Mouse (Mus musculus) limb, embryonic 13.5 days (tissue): ENCODE data around the gene Uhrf1. TPM values are rescaled to one million over a fixed set of nuclear protein-coding genes. Genes with fewer than 3 reads are reported as not detected.

Experiments used
- ATAC-seq: fragments of 200-750 bp; cut with Nextera tagmentation; 2 replicates; pipeline ENCODE4 v1.8.0; 2017; ENCODE audit warnings: low read depth, moderate number of reproducible peaks, moderate TSS enrichment; ENCODE audit not compliant: low FRiP score
- H3K27ac ChIP-seq: fragments of 300-500 bp; sonication (generic); 2 replicates; pipeline ENCODE4 v1.5.1; 2015; ENCODE audit warnings: inconsistent platforms, mild to moderate bottlenecking, moderate library complexity
- H3K27me3 ChIP-seq: fragments of 300-500 bp; sonication (generic); 2 replicates; pipeline ENCODE4 v1.6.1; 2015; ENCODE audit warnings: mild to moderate bottlenecking, inconsistent platforms
- H3K36me3 ChIP-seq: fragments of 300-500 bp; sonication (generic); 2 replicates; pipeline ENCODE4 v1.6.1; 2015; ENCODE audit warnings: inconsistent platforms, mild to moderate bottlenecking, moderate library complexity
- H3K4me1 ChIP-seq: fragments of 300-500 bp; sonication (generic); 2 replicates; pipeline ENCODE4 v1.6.1; 2015; ENCODE audit warnings: inconsistent platforms
- H3K4me2 ChIP-seq: fragments of 300-500 bp; sonication (generic); replicated peaks from 2 replicates; pipeline ENCODE4 v1.6.1; 2015; ENCODE audit warnings: inconsistent platforms, mild to moderate bottlenecking, moderate library complexity
- H3K4me3 ChIP-seq: fragments of 300-500 bp; sonication (generic); 2 replicates; pipeline ENCODE4 v1.5.1; 2015; ENCODE audit warnings: moderate library complexity, mild to moderate bottlenecking, inconsistent platforms
- H3K9ac ChIP-seq: fragments of 300-500 bp; sonication (generic); 2 replicates; pipeline ENCODE4 v1.6.1; 2015; ENCODE audit warnings: mild to moderate bottlenecking, inconsistent platforms
- H3K9me3 ChIP-seq: fragments of 300-500 bp; sonication (generic); 2 replicates; pipeline ENCODE4 v1.6.1; 2016; ENCODE audit warnings: inconsistent platforms
- WGBS: fragments of 180-500 bp; shearing (Covaris S2); methylation state at CpG from one replicate; pipeline ENCODE4 v1.1.7; 2015; 5-methylcytosine and 5-hydroxymethylcytosine counted together
- polyA plus RNA-seq: library from polyadenylated mRNA; unstranded; fragments of >200 nt; fragmentation: Nextera tagmentation; extraction: Ambion mirVana; gene quantifications from 2 replicates; pipeline ENCODE4 v1.2.1, GENCODE M21; 2015

Gene Uhrf1
- polyA plus RNA-seq, 1 experiment from 2014 or later: 146 TPM

GRCm38 (mm10) chr17:56264020-56264419, 39.1 kb upstream of the Uhrf1 start:
- Histone ChIP-seq H3K4me2 (no peak overlapping the region), H3K27me3 (no peaks in the 10 kb centered on the region), H3K36me3 (peaks cover 51% of the 10 kb centered on the region), H3K4me3 (no peak overlapping the region), H3K9ac (no peak overlapping the region), H3K9me3 (no peaks in the 10 kb centered on the region), H3K27ac (no peak overlapping the region), H3K4me1 (peaks cover 24% of the 10 kb centered on the region)
- peak; percentile 66 for ATAC-seq
- WGBS: 19% methylated on average over 8 of the region's 8 CpGs

GRCm38 (mm10) chr17:56265011-56265410, 38.1 kb upstream of the Uhrf1 start:
- peaks cover 19% of the 10 kb centered on the region for H3K4me1 ChIP-seq
- WGBS: 88% methylated on average over 4 of the region's 4 CpGs
- no peak overlapping the region for H3K27ac ChIP-seq
- ATAC-seq: no peak
- H3K36me3 ChIP-seq: peaks cover 44% of the 10 kb centered on the region
- no peak overlapping the region for H3K4me2 ChIP-seq
- H3K4me3 ChIP-seq: no peak overlapping the region
- no peaks in the 10 kb centered on the region for H3K9me3 ChIP-seq
- H3K27me3 ChIP-seq: no peaks in the 10 kb centered on the region
- no peak overlapping the region for H3K9ac ChIP-seq

GRCm38 (mm10) chr17:56265869-56266268, 37.3 kb upstream of the Uhrf1 start:
- Histone ChIP-seq H3K4me3 (no peak overlapping the region), H3K9me3 (no peaks in the 10 kb centered on the region), H3K27ac (no peak overlapping the region), H3K4me2 (no peak overlapping the region), H3K4me1 (peaks cover 11% of the 10 kb centered on the region), H3K27me3 (no peaks in the 10 kb centered on the region), H3K36me3 (peaks cover 44% of the 10 kb centered on the region), H3K9ac (no peak overlapping the region)
- ATAC-seq: no peak
- 86% methylated on average over 3 of the region's 3 CpGs for WGBS

GRCm38 (mm10) chr17:56266271-56266670, 36.9 kb upstream of the Uhrf1 start:
- no peak overlapping the region for H3K4me3 ChIP-seq
- no peak for ATAC-seq
- no peaks in the 10 kb centered on the region for H3K27me3 ChIP-seq
- no peak overlapping the region for H3K27ac ChIP-seq
- no peak overlapping the region for H3K4me2 ChIP-seq
- H3K9ac ChIP-seq: no peak overlapping the region
- H3K9me3 ChIP-seq: no peaks in the 10 kb centered on the region
- peaks cover 8% of the 10 kb centered on the region for H3K4me1 ChIP-seq
- 64% methylated on average over 3 of the region's 3 CpGs for WGBS
- H3K36me3 ChIP-seq: peaks cover 44% of the 10 kb centered on the region

- peak overlapping the region; percentile 67 for H3K27ac ChIP-seq
- ATAC-seq: peak; percentile 87
- WGBS: 19% methylated on average over 12 of the region's 12 CpGs
These were observed 33.9 kb upstream of the Uhrf1 start for GRCm38 (mm10) chr17:56269153-56269630.

GRCm38 (mm10) chr17:56269741-56270140, 33.4 kb upstream of the Uhrf1 start:
- WGBS: 76% methylated on average over 3 of the region's 3 CpGs
- 0 out of 2 replicates have a peak, but pooled peaks have one; percentile 3 for ATAC-seq
- Histone ChIP-seq H3K4me3 (peak overlapping the region; percentile 46), H3K27ac (peak overlapping the region; percentile 63), H3K27me3 (no peaks in the 10 kb centered on the region), H3K4me2 (peak overlapping the region; percentile 75), H3K36me3 (peaks cover 44% of the 10 kb centered on the region), H3K9ac (peak overlapping the region; percentile 57), H3K4me1 (peaks cover 5% of the 10 kb centered on the region), H3K9me3 (no peaks in the 10 kb centered on the region)

More at GRCm38 (mm10) chr17:56269153-56269630, 33.9 kb upstream of the Uhrf1 start:
- peaks cover 5% of the 10 kb centered on the region for H3K4me1 ChIP-seq
- H3K36me3 ChIP-seq: peaks cover 45% of the 10 kb centered on the region
- no peaks in the 10 kb centered on the region for H3K27me3 ChIP-seq
- H3K4me2 ChIP-seq: peak overlapping the region; percentile 75
- H3K9me3 ChIP-seq: no peaks in the 10 kb centered on the region
- H3K9ac ChIP-seq: peak overlapping the region; percentile 64
- peak overlapping the region; percentile 46 for H3K4me3 ChIP-seq

- no peak overlapping the region for H3K27ac ChIP-seq
- H3K9me3 ChIP-seq: no peaks in the 10 kb centered on the region
- H3K4me1 ChIP-seq: peaks cover 9% of the 10 kb centered on the region
- 85% methylated on average over 12 of the region's 12 CpGs for WGBS
- H3K4me2 ChIP-seq: no peak overlapping the region
- no peak for ATAC-seq
- no peaks in the 10 kb centered on the region for H3K27me3 ChIP-seq
- H3K4me3 ChIP-seq: no peak overlapping the region
- peaks cover 37% of the 10 kb centered on the region for H3K36me3 ChIP-seq
- no peak overlapping the region for H3K9ac ChIP-seq
These were observed 31.4 kb upstream of the Uhrf1 start for GRCm38 (mm10) chr17:56271609-56272253.

- H3K36me3 ChIP-seq: peaks cover 37% of the 10 kb centered on the region
- no peaks in the 10 kb centered on the region for H3K9me3 ChIP-seq
- no peak overlapping the region for H3K27ac ChIP-seq
- H3K9ac ChIP-seq: no peak overlapping the region
- ATAC-seq: no peak
- H3K4me1 ChIP-seq: peaks cover 17% of the 10 kb centered on the region
- H3K4me3 ChIP-seq: no peak overlapping the region
- H3K27me3 ChIP-seq: no peaks in the 10 kb centered on the region
- 75% methylated on average over 3 of the region's 3 CpGs for whole genome bisulfite sequencing
- no peak overlapping the region for H3K4me2 ChIP-seq
These were observed 30.5 kb upstream of the Uhrf1 start for GRCm38 (mm10) chr17:56272644-56273043.

- Histone ChIP-seq H3K4me3 (no peak overlapping the region), H3K27ac (no peak overlapping the region), H3K36me3 (peaks cover 45% of the 10 kb centered on the region), H3K9ac (peak overlapping the region; percentile 27; the same call in 1 of the 2 replicates), H3K27me3 (no peaks in the 10 kb centered on the region), H3K9me3 (no peaks in the 10 kb centered on the region), H3K4me2 (no peak overlapping the region), H3K4me1 (peaks cover 19% of the 10 kb centered on the region)
- ATAC-seq: no peak
- WGBS: 83% methylated on average over 7 of the region's 7 CpGs
These were observed 29.6 kb upstream of the Uhrf1 start for GRCm38 (mm10) chr17:56273482-56273881.

- Histone ChIP-seq H3K9ac (no peak overlapping the region), H3K27me3 (no peaks in the 10 kb centered on the region), H3K9me3 (no peaks in the 10 kb centered on the region), H3K4me3 (no peak overlapping the region), H3K27ac (no peak overlapping the region), H3K4me1 (peaks cover 19% of the 10 kb centered on the region), H3K36me3 (peaks cover 48% of the 10 kb centered on the region), H3K4me2 (no peak overlapping the region)
- ATAC-seq: no peak
- WGBS: 92% methylated on average over 5 of the region's 5 CpGs
These were observed 29.1 kb upstream of the Uhrf1 start for GRCm38 (mm10) chr17:56273986-56274385.

GRCm38 (mm10) chr17:56275842-56276480, 27.2 kb upstream of the Uhrf1 start:
- H3K9ac ChIP-seq: peak overlapping the region; percentile 80
- peak overlapping the region; percentile 60 for H3K4me3 ChIP-seq
- H3K27ac ChIP-seq: peak overlapping the region; percentile 82
- whole genome bisulfite sequencing: 36% methylated on average over 5 of the region's 5 CpGs
- peaks cover 14% of the 10 kb centered on the region for H3K4me1 ChIP-seq
- H3K36me3 ChIP-seq: peaks cover 47% of the 10 kb centered on the region
- no peaks in the 10 kb centered on the region for H3K27me3 ChIP-seq
- peak overlapping the region; percentile 76 for H3K4me2 ChIP-seq
- ATAC-seq: no peak
- H3K9me3 ChIP-seq: no peaks in the 10 kb centered on the region

GRCm38 (mm10) chr17:56276643-56277566, 26.2 kb upstream of the Uhrf1 start, which contains the start of gene Ticam1:
Ticam1 (minus strand) TSS chr17:56276786.
- H3K9me3 ChIP-seq: no peaks in the 10 kb centered on the region
- peaks cover 14% of the 10 kb centered on the region for H3K4me1 ChIP-seq
- no peaks in the 10 kb centered on the region for H3K27me3 ChIP-seq
- H3K4me2 ChIP-seq: peak within 1 kb of the TSS; percentile 76
- H3K4me3 ChIP-seq: peak within 1 kb of the TSS; percentile 60
- H3K27ac ChIP-seq: peak within 1 kb of the TSS; percentile 82
- ATAC-seq: peak; percentile 93
- H3K36me3 ChIP-seq: peaks cover 47% of the 10 kb centered on the region
- peak within 1 kb of the TSS; percentile 80 for H3K9ac ChIP-seq
- 6% methylated on average over 21 of the region's 21 CpGs for WGBS
